Mouse (Mus musculus): ENCODE results near the gene Pced1a.
A peak's percentile ranks its signal among the peaks of the same experiment; 100 is the strongest.

The Pced1a gene

DNA sequence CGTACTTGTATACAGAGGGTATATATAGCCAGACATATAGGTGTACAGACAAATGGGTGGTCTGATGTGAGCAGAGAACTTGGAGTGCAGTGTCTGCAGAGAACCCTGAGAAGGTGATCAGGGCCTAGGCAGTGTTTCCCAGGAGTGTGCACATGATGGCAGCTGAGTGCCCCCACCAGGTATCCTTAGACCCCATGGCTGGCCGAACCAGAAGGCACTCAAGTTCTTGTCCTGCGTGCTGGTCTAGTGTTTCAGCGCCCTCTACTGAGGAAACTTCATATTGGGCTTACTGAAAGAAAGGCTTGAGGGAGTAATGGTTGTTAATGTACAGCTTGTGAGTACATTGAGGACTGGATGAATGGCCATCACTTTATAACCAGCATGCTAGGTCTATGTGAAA is 8.7 kb upstream of the Pced1a start:
- DNase-seq: no peak

DNA sequence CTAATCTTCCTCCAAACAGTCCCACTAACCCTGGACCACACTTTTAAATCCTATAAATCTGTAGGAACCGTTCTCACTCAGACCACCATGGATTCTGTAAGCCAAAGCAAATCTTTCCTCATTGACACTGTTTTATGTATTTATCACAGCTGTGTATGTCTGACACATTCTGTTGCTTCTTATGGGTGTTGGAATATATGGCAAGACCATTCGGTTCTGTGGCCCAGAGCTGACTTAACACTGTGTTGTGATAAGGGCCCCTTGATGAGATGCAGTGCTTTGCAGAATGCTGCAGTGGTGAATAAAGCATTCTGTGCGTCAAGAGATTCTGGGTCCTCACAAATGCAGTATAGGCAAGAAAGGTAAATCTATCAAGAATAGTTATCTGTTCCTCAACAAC is 7.7 kb upstream of the Pced1a start:
- no peak for DNase-seq

DNA sequence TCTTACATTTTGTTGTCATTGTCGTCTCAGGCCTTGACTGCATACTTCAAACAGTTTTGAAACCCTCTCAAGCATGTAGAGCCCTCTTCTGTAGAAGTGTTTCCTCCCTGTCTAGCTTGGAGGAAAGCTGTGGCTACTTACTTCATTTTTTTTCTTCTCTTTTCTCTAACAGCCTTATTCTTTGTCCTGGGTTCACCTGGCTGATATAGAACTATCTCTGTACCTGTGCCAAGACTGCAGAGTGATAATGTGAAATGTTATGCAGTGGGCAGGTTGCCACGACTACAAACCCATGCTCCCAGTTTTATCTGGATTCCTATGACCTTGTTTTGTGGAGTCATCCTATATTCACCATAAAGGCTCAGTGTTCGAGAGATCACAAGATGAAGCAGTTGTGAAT is 6.0 kb upstream of the Pced1a start:
- DNase-seq: no peak

DNA sequence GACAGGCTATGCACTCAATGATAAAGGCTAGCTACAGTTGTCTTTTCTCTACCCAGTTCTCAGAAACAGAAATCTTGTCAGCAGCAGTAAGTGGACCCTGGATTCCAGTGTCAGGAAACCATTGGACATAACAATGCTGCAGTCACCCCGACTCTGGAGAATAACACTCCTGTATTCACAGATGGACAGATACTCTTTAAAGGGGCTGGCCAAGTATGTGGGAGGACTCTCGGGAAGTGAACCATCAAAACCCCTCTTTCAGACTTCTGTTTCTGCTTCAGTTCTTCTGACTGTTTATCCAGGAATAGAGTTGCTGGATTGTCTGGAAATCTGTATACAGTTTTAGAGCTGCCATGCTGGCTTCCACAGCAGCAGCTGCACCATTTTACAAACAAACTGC is 5.3 kb upstream of the Pced1a start:
- no peak for DNase-seq

DNA sequence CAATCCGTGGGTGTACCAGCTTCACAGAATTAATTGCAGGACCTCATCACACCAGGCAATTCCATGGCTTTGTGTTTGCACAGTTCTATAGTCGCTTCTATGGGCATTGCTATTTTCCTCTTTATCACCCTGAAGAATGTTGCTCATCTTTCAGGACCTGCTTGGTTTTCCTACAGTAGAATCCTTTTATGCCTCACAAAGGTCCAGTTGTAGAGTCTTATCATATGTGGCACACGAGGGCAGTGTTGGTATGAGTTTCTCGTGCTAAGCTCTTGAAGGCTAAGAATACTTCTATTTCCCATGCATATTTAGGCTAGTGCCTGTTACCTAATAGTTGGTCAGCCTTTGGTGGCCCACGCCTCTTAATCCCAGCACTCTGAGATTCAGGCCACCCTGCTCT is 611 bp upstream of the Pced1a start:
- no peak for DNase-seq

DNA sequence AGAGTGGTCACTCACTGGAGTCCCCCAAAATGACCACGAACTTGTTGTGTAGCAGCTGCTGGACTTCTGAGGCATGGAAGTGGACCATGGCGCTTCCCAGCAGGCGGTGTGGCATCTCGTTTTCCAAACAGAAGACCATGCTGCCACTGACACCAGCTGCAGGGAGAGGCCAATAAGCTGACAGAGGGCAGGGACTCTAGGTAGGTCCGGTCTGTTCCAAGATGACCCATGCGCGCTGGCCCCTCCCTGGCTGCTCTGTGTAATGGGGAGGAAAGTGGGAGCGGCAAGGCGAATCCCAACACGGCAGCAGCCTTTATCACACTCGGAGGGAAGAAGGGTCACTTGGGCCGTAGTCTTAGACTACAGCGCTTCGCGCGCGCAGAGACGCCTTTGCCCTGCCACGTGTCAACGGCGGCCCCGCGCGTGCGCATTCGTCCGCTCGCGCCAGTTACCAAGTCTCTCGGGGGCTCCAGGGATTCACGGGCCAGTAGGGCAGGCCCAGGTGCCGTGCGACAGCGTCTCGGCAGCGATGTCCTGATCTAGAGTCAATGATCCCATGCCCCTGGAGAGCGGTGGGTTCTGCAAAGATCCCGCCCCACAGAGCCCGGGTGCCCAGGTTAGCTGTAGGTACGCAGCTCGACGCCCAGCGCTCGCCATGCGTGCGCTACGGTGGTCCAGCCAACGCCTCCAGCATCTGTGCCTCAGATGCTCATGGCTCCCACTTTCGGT is 940 bp downstream of the Pced1a start:
- peak; percentile 78 for DNase-seq

DNA sequence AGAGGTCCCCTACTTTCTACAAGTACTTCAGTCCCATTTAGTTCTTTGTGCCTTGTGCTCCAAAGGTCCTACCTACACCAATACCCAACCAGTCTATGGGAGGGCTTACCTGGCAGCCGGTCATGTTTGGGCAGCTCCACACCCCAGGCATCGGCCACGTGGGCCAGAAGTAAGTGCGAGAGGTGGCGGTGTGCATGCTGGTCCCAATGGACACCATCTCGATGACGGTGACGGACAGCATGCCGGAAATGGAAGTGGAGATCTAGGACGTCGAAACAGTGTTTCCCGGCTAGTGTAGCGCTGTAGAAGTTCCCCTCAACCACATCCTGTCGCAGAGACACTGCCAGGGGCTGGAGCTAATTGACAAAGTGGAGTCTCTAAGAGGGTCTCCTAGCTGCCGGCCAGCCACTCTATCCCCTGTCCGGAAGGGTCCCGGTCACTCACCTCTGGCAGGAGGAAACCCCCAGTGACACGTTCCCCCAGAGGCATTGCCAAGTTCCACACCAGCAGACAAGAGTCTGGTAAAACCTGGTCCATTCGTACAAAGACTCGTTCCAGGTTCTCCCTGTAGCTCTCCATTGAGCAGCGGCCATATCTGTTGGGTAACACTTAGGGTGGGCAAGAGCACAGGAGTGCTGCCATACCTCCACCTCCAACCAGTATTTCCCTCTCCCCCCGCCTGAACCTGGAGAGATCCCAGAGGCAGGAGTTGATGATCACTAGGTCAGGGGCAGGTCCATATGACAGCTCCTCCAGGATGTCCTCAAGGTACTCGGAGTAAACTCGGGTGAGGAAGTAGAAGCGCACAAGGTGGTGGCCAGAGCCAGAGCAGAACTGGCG is 2.5 kb downstream of the Pced1a start:
- DNase-seq: no peak

DNA sequence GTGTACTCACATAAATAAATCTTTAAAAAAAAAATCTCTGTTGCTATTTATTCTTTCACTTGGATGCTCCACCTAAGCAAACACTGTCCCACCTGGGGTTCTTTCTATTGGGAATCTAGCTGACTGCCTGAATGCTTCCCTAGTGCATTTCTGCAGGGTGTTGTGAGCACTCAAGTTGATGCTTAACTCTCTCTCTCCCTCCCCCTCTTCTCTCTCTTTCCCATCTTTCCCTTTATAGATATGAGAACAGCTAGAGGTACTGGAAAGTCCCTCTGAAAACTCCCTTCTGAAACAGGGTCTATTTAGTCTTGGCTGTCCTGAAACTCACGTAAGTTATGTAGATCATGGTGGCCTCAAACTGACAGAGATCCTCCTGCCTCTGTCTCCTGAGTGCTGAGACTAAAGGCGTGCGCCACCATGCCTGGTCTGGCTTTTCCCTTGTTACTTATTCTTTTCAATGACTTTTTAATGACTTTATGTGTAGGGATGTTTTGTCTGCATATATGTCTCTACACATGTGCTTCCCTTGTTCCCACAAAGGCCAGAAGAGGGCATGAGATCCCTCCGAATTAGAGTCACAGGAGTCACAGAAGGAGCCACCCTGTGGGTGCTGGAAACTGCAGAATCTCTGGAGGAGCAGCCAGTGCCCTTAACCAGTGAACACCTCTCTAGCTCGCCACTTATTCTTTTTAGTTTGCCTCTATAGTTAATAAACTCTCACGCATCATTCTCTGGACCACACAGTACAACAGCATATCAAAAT is 10.2 kb downstream of the Pced1a start:
- DNase-seq: no peak

DNA sequence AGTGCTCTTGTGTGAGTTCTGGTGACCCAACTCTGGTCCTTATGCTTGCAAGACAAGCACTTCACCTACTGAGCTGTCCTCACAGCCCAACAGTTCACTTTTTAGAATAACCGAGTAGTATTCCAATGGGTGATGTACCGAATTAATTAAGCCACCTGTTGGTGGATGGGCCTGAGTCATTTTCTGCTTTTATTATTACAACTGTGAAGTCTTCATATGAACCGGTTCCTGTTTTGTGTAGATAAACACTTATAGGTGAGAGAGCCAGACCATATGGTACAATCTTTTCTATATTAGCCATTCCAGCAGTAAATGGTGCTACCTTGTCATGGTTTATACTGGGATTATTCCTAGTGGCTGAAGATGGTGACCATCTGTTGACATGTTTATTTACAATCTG is 11.7 kb downstream of the Pced1a start:
- no peak for DNase-seq

DNA sequence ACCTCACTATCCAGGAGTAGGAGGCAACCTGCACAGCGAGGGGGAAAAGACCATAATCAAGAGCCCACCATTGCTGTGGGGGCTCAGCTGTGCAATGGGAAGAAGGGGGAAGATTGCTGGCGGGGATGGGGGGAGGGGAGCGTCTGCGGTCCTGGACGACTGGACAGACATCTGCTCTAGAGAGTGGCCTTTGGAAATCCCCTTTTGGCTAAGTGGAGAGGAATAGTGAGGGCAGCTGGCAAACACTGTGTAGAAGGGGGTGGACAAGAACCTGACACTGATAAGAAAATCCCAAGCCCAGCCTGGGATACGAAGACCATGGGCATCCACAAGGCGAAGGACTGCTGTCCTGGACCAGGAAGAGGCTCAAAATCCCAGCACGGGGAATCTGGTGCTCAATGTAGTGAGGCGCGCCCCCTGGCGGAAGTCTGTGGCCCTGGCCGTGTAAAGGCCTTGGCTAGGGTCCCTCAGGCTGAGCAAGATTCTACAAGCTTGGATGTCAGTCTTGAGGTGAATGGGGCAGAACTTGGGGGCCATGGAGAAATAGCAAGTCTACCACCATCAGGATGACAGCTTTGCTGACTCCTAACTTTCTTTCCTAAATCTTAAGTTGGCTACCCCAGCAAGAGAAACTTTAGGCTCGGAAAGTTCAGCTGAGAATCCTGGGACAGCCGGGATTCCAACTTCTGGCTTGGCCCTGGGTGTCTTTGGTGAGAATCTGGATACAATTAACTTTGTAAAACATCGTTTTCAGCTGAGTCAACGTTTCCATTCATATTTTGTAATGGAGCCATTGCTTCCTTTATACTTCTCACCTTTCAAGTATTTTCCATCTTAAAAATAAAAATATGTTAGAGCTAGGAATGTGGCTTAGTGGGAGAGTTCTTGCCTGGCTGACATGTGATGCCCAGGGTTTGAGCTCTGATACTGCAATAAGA is 12.7 kb downstream of the Pced1a start:
- peak; percentile 75 for DNase-seq

DNA sequence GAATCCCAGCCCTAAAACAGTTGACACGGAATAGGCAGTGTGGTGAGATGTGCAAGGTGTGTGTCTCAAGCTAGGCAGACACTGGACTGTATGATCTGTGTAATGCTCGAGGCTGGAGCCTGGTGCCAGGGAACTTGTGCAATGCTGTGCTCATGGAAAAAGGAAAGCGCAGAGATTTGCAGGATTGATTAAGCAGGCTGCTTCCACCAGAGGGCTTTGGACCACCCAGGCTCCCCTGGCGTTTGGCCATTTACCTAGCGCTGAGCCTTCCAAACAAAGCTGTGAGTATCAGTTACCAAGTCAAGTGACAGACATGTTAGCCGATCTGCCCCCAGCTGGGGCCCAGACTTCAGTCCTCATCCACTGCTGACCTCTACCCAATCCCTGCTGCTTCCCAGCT is 16.3 kb downstream of the Pced1a start:
- no peak for DNase-seq

DNA sequence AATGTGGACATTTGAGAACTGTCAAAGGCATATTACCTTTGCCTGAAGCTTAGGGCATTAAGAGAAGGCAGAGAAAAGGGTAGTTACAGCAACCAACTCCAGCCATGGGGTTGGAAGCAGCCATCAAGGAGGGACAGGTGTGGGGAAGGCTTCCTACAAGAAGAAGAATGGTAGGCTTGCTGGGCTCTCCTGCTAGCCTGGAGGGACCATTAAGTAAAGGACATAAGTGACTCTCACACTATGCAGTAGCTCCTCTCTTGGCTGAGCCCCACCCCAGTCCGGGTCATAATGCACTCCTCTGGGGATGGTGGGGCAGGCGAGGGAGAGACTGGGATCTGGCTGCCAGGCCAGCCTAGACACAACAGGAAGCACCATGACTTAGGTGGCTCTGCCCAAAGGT is 18.3 kb downstream of the Pced1a start, which contains the start of gene Tmem239:
TSS of gene Tmem239 (plus strand) at position 301 of the 400 bp plus-strand sequence.
- no peak for DNase-seq

DNA sequence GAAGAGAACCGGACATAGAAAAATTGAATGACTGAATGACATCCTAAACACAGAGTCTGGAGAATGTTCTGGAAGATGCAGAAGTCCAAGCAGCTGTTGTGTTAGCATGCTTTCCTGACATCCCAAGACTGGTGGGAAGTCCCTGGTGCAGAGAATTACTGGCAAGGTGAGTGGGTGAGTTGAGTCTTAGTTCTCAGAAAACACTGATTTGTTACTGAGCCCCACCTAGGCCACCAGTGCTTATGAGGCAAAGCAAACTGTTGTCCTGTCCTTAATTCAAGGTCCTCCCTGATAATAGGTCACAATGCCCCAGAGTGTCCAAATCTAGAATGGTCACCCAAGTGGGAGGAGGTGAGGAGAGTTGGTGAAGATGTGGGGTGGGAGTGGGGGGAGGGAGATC is 19.6 kb downstream of the Pced1a start, which contains the start of the genes Gm28372 and 1700020A23Rik:
TSS of gene Gm28372 (plus strand) at position 301 of the 400 bp plus-strand sequence.
TSS of gene 1700020A23Rik (plus strand) at position 321 of the 400 bp plus-strand sequence.
- DNase-seq: no peak

DNA sequence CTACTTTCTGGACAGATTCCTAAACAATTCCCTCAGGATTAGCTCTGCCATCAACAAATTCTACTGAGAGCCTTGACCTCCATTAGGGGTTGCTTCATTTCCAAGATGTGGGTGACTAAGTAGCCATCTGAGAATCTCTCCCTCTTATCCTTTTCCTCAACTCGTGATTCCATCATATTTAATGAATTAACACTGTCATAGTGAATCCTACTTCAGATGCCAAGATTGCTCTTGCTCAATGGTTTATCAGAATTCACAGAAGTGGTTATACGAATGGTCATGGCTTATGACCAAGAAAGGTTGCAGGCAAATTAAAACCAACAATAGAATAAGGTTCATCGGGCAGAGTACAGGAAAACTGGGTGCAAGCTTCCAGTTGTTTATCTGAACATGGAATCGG is 22.6 kb downstream of the Pced1a start:
- no peak for DNase-seq

DNA sequence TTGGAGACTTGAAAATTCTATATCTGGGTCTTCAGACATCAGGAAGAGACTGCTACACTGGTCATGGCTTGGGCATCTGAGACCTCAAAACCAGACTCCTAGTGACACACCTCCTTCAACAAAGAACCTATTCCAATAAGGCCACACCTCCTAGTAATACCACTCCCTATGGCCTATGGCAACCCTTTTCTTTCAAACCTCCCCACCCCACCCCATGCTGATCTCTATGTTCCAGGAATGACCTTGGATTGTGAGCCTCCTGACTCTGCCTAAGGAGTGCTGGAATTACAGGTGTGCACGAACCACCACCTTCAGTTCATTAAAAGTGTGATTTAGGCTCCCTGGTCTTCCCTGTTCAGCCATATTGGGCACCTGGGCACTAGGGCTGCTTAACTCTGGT is 24.5 kb downstream of the Pced1a start:
- no peak for DNase-seq

DNA sequence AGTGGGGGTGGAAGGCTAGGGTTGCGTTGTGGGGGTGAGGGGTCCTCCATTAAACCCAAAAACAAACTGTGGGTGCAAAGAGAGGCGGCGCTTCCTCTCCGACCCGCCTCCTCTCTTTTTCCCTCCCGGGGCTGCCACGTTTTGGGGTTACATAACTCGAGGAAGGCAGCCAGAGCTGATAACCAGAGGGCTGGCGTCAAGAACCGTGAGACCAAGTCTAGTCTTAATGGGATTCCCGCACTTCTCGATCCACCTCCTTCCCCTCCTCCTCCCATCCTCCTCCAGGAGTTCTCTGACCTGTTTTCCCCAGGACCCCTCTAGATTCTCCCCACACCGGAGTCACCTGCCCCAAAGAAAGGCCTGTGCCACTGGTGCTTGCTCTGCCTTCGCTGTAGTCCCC is 26.4 kb downstream of the Pced1a start:
- DNase-seq: no peak

DNA sequence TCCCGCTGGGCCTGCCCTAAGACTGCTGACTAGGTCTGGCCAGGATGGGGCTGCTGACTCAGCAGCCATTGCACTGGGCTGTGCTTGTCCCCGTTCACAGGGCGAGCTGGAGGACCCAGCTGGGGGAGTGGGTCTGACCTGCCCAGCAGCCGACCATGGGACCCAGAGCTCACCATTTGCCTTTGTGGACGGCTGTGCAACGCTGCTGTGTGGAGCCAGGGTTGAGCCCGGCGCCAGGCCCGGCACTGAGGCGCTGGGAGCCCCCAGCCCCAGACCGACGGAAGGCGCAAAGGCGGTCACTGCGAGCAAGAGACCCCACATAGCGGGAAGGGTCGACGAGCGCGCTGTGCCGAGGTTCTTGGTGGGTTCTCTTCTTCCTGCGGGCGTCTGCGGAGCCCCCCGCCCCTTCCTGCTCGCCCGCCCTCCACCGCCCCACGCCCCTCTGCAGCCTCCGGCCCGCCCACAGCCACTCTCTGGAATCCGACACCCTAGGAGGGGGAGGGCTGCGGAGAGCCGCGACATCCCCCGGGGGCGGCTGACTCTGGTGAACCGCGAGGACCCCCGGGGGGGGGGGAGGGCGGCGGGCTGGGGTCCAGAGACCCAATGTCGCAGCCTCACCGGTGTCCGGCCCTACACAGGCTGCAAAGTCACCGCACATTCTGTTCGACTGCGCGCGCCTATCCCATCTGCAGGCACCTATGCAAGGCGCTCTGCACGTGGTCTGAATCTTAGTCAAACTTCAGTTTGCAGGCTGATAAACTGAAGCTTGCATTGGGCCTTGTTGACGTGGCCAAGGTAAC is 27.1 kb downstream of the Pced1a start, which contains the start of gene Cpxm1:
TSS of gene Cpxm1 (minus strand) at position 389 of the 800 bp plus-strand sequence.
- DNase-seq: no peak

DNA sequence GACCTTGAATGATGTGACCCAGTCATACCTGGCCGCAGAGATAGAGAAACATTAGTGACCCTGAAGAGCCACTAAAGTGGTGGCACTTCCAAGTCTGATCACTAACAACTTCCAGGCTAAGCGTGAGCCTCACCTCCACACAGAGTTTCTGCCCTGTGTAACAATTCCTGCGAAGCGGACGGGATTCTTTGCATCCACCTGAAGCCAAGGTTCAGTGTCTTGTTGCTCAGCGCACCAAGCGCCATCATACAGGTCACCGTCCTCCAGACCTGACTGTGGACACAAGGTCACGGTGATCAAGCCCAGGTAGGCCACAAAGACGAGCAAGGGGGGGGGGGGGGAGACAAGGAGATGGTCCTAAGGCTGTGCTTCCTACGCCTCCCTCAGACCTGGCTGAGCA is 28.8 kb downstream of the Pced1a start:
- DNase-seq: no peak

DNA sequence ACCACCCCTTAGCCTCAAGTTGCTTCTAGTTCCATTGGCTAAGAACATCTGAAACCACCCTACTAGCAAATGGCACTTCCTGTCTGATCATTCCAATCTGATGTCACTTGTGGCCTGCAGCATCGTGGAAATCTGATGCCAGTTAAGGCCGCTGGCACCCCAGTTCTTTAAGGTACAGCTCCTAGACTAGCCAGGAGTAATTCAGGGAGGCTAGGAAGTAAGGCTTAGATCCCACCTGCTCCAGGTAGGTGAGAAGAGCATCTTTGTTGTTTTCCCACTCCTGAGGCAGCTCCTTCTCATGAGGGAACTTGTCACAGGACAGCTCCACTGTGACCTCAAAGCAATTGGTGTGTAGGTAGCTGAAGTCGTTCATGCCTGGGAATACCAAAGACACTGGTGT is 31.7 kb downstream of the Pced1a start:
- DNase-seq: no peak

DNA sequence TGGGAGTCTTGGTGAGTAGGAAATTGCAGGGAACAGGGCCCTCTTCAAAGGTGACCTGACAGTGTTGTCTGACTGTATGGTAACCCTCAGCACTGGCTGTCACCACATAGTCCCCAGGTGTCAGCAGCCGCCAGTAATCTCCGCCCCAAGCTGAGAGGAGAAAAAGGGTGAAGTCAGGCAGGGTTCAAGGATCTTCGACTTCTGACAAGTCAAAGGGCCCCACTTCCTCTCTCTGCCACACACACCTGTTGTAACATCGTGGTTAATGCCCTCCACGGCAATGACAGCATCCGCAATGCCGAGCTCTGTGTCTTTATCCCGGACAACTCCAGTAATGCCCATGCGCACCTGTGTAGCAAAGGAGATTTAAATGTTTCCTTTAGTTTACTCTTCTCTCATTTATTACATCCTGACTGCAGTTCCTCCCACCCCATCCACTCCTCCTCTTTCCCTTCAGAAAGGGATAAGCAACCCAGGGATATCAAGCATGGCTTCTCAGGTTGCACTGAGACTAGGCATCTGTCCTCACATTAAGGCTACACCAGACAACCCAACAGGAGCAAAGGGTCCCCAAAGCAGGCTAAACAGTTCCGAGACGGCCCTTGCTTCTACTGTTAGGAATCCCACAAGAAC is 33.4 kb downstream of the Pced1a start:
- DNase-seq: no peak

DNA sequence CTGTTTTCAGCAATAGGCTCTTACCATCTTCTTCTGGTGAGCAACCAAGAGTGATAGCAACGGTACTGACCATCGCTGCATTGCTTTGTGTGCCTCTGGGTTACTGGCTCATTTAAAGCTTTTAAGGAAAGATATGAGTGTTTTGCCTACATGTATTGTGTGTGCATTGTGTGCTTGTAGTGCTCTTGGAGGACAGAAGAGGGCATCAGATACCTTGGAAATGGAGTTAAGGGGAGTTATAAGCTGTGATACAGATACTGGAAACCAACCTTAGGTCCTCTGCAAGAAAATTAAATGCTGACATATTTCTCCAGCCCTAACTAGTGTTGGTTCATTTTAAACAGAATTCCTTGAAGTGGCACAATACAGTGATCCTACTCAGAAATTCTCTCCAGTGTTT is 35.7 kb downstream of the Pced1a start:
- no peak for DNase-seq

All from layer of hippocampus, adult 9-11 months (tissue).